Mouse (Mus musculus): ENCODE measurements around the gene Cd247.

GRCm38 (mm10) chr1:165864864-165865795, 76.6 kb downstream of the Cd247 start:
- no peak for TF ChIP-seq CTCF (IDR thresholded peaks at IDR 0.05; ENCODE audit: control insufficient read depth, insufficient read depth, insufficient read length)
- no peak for TF ChIP-seq CEBPB (IDR thresholded peaks at IDR 0.05; ENCODE audit: low read depth)
